ENCODE assay signal across 8 mouse cellular contexts in genomic region chr3:52343270-52344070, GRCm38 (mm10).
A peak's percentile ranks its signal among the peaks of the same experiment; 100 is the strongest.
DNase-seq lines count a peak whose midpoint lies in the region; ATAC-seq lines count a peak whose summit lies in the region.

No protein-coding gene starts in this region.

- 0 out of 2 replicates have a peak, but pooled peaks have one; percentile 5 for ATAC-seq in frontal cortex, adult (ENCODE audit: low TSS enrichment)
- peak; percentile 61; the same call in 1 of the 2 replicates for ATAC-seq in neutrophil, adult 5-6 weeks (ENCODE audit: extremely low read depth, insufficient number of reproducible peaks, low FRiP score, poor library complexity, severe bottlenecking)
- ATAC-seq in erythroid progenitor cell, adult 5-6 weeks (replicated peaks; ENCODE audit: low FRiP score, poor library complexity, severe bottlenecking) = no peak

- no peak for DNase-seq in frontal cortex, postnatal 14 days (ENCODE audit: low spot score in 2 of 2)
- peak; percentile 60 for DNase-seq in CD4-positive, CD25-positive, alpha-beta regulatory T cell, adult 2 months (ENCODE audit: low read depth, low spot score)
- peak; percentile 79 for DNase-seq in induced T-regulatory cell, adult 2 months (ENCODE audit: low read depth)
- no peak for DNase-seq in frontal cortex, postnatal 25 days (ENCODE audit: low spot score in 2 of 2)
- DNase-seq in layer of hippocampus, postnatal 14 days (ENCODE audit: low spot score in 2 of 2) = no peak

Comparison
In these comparisons a context has a peak if more than half of its experiments do, and no peak if none do; other contexts are left out.
1. DNase-seq: peak in CD4-positive, CD25-positive, alpha-beta regulatory T cell, adult 2 months (single experiment) and induced T-regulatory cell, adult 2 months (single experiment); none in frontal cortex, postnatal 14 days (0 of 2), frontal cortex, postnatal 25 days (0 of 2) and layer of hippocampus, postnatal 14 days (0 of 2).